Mouse (Mus musculus): ENCODE data around the gene Bri3bp. TPM values are rescaled to one million over a fixed set of nuclear protein-coding genes. Genes with fewer than 3 reads are reported as not detected.

The Bri3bp gene
- total RNA-seq, 2 experiments from 2014 or later = 89.0 to 90.0 TPM

Small RNAs within 50 kb of the gene (microRNA-seq; reads per million reads assigned to microRNA genes)
- gene Gm27551 = 0 reads per million in 2 experiments

Other genes with a start within 250 kb of the Bri3bp start
- gene Scarb1, start 100.5 kb upstream of the Bri3bp start, total RNA-seq (2021) = 10 to 100 TPM; 46.1 to 54.3 TPM
- gene Gm10382, start 52.2 kb upstream of the Bri3bp start, total RNA-seq (2021) = under 1 TPM; 0.28 to 0.52 TPM
- 100 to 1,000 TPM; 755 to 828 TPM for gene Ubc, start 51.4 kb upstream of the Bri3bp start, total RNA-seq (2021)
- 10 to 100 TPM; 12.4 to 13.8 TPM for gene Dhx37, start 7.4 kb upstream of the Bri3bp start, total RNA-seq (2021)
- 10 to 100 TPM; 77.1 to 87.7 TPM for gene Aacs, start 34.2 kb downstream of the Bri3bp start, total RNA-seq (2021)
- gene Tmem132b, start 90.2 kb downstream of the Bri3bp start, total RNA-seq (2021) = 100 to 1,000 TPM in 1 of 2 experiments, 10 to 100 TPM in 1; 98.9 to 106 TPM